Mouse (Mus musculus) myocyte (in vitro differentiated cells): Measurements from ENCODE around the gene Tcte1. TPM values are rescaled to one million over a fixed set of nuclear protein-coding genes. Genes with fewer than 3 reads are reported as not detected.

Experiments used
- H3K27me3 ChIP-seq: one replicate; pipeline ENCODE4 v1.6.1; 2011; ENCODE audit not compliant: control insufficient read depth, insufficient read depth, insufficient read length
- H3K36me3 ChIP-seq: one replicate; pipeline ENCODE4 v1.6.1; 2011; ENCODE audit not compliant: control insufficient read depth, insufficient read depth
- H3K4me2 ChIP-seq: one replicate; pipeline ENCODE4 v1.6.1; 2011; ENCODE audit warnings: low read depth, control low read depth
- H3K4me3 ChIP-seq: one replicate; pipeline ENCODE4 v1.5.1; 2011; ENCODE audit warnings: mild to moderate bottlenecking, control low read depth, moderate library complexity
- H3K79me2 ChIP-seq: one replicate; pipeline ENCODE4 v1.6.1; 2011; ENCODE audit not compliant: control insufficient read depth, insufficient read depth
- H3ac ChIP-seq: one replicate; pipeline ENCODE4 v1.6.1; 2011; ENCODE audit not compliant: control insufficient read depth, insufficient read length
- CEBPB ChIP-seq: IDR thresholded peaks from 2 replicates; pipeline ENCODE4 v1.6.1; 2011; ENCODE audit warnings: mild to moderate bottlenecking, moderate library complexity; ENCODE audit not compliant: poor library complexity, insufficient read depth, severe bottlenecking
- MAX ChIP-seq: IDR thresholded peaks from one replicate; pipeline ENCODE4 v1.6.1; 2011; ENCODE audit warnings: low read depth, mild to moderate bottlenecking, control low read depth
- MYOD1 ChIP-seq, 3 experiments: IDR thresholded peaks; one replicate each; pipeline ENCODE4 v1.6.1; 2011; ENCODE audit warnings: control low read depth in 2 of 3, low read depth in 2 of 3, mild to moderate bottlenecking in 2 of 3, moderate library complexity in 1 of 3; ENCODE audit not compliant: insufficient read length in 2 of 3, control insufficient read depth in 1 of 3
- MYOG ChIP-seq, 3 experiments: IDR thresholded peaks; one replicate each; pipeline ENCODE4 v1.6.1; 2011; ENCODE audit warnings: control low read depth in 2 of 3, low read depth in 2 of 3, mild to moderate bottlenecking in 2 of 3; ENCODE audit not compliant: insufficient read length in 2 of 3, control insufficient read depth in 1 of 3, insufficient read depth in 1 of 3
- POLR2A ChIP-seq: IDR thresholded peaks from one replicate; pipeline ENCODE4 v1.6.1; 2011; ENCODE audit warnings: low read depth, mild to moderate bottlenecking, control low read depth, moderate library complexity; ENCODE audit not compliant: insufficient read length
- POLR2AphosphoS2 ChIP-seq: IDR thresholded peaks from one replicate; pipeline ENCODE4 v1.6.1; 2011; ENCODE audit warnings: low read depth, control low read depth; ENCODE audit not compliant: insufficient read length
- REST ChIP-seq: IDR thresholded peaks from one replicate; pipeline ENCODE4 v1.6.1; 2011; ENCODE audit warnings: mild to moderate bottlenecking, control low read depth, moderate library complexity; ENCODE audit not compliant: insufficient read depth, insufficient read length
- SRF ChIP-seq: IDR thresholded peaks from one replicate; pipeline ENCODE4 v1.6.1; 2011; ENCODE audit warnings: low read depth; ENCODE audit not compliant: control insufficient read depth, insufficient read length
- TCF3 ChIP-seq: IDR thresholded peaks from one replicate; pipeline ENCODE4 v1.6.1; 2011; ENCODE audit warnings: low read depth, control low read depth; ENCODE audit not compliant: insufficient read length
- USF1 ChIP-seq: IDR thresholded peaks from one replicate; pipeline ENCODE4 v1.6.1; 2011; ENCODE audit warnings: low read depth, mild to moderate bottlenecking, control low read depth, moderate library complexity
- polyA plus RNA-seq: library from polyadenylated mRNA; unstranded; fragments of >200 nt; fragmentation: generic; extraction: Trizol; gene quantifications from one replicate; pipeline ENCODE4 v1.2.1, GENCODE M21; 2012; ENCODE audit warnings: missing spikeins

Gene Tcte1
- polyA plus RNA-seq, 1 experiment, result not detected

GRCm38 (mm10) chr17:45568990-45569389 is 45.8 kb downstream of the Tcte1 start:
- Histone ChIP-seq H3K4me2 (no peak overlapping the region), H3K79me2 (peaks cover 48% of the 10 kb centered on the region), H3ac (no peak overlapping the region), H3K36me3 (peaks cover 59% of the 10 kb centered on the region), H3K27me3 (no peaks in the 10 kb centered on the region), H3K4me3 (no peak overlapping the region)
- TF ChIP-seq TCF3 (no peak), USF1 (no peak), MYOD1 (IDR thresholded peaks at IDR 0.05; ENCODE audit: control insufficient read depth in 1 of 3, insufficient read length in 2 of 3, low read depth in 2 of 3) (no peak), POLR2A (no peak), CEBPB (no peak)

DNA sequence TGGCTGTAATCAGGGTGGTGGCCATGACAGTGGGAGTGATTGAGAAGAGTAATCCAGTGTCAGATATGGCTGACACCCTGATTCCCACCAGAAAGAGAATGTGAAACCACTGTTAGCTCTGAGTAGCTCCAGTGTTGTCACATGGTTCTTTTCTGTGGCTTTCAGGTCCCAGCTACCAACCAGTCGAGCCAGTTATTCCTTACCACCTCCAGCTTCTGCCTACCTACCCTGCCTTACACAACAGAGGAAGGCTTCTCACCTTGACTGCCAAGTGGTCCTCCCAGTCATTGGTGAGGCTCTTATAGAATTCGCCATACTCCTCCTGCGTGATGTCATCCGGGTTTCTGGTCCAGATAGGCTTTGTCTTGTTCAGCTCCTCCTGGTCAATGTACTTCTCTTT is 46.8 kb downstream of the Tcte1 start:
- Histone ChIP-seq H3K4me2 (peak overlapping the region; percentile 18), H3ac (no peak overlapping the region), H3K27me3 (no peaks in the 10 kb centered on the region), H3K4me3 (no peak overlapping the region), H3K36me3 (peaks cover 59% of the 10 kb centered on the region), H3K79me2 (peaks cover 41% of the 10 kb centered on the region)
- TF ChIP-seq POLR2AphosphoS2 (peak; percentile 62), MAX (no peak), POLR2A (peak; percentile 24)

DNA sequence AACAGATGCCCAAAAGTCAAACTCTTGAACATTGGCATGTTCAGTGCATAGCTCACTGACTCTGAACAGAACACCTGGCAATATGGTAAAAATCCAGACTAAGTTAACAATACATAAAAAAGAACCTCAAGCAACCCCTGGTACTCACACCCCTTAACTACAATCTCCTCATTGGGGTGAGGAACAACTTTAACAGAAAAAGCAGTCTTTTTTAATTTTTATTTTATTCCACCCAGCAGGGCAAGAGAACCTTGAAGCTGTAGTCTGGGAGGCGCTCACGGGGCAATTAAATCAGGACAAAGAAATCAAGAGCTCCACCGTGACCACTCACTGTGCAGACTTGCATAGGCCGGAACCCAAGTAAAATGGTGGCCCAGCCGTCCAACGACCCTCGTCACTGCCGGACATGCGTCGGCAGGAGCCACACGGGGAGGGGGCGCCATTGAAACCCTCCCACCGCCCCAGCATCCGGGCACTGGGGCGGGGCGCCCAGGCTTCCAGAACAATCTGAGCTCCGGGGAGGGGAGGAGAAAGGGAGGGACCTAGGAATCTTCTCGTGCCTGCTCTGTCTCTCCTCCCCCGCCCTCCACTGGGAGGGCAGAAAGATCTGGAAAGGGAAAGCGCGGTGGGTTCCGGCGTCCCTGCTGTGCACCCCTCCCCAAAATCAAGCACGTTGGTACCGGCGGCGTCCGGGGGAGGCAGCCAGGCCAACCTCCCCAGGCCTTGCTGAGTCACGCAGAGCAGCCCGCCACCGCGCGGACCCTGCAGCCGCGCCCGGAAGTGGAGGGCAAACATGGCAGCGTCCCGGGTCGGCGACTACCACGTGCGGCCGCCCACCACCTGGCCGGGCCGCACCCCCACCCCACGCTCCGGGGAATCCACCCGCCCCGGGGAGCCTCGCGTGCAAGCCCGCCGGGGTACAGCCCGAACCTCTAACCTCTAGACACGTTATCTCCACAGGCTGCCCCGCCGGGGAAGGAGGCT is 49.2 kb downstream of the Tcte1 start:
- no peaks in the 10 kb centered on the region for H3K27me3 ChIP-seq
- TF ChIP-seq CEBPB (no peak), POLR2A (no peak), SRF (peak; percentile 75), MYOG (IDR thresholded peaks at IDR 0.05; ENCODE audit: control insufficient read depth in 1 of 3, insufficient read depth in 1 of 3, insufficient read length in 2 of 3, low read depth in 2 of 3) (peak in 1 of 3 experiments; percentile 15), POLR2AphosphoS2 (peak; percentile 51), MYOD1 (IDR thresholded peaks at IDR 0.05; ENCODE audit: control insufficient read depth in 1 of 3, insufficient read length in 2 of 3, low read depth in 2 of 3) (peak in 1 of 3 experiments; percentile 33)
- peak overlapping the region; percentile 86 for H3ac ChIP-seq
- H3K79me2 ChIP-seq, result peaks cover 40% of the 10 kb centered on the region
- H3K4me2 ChIP-seq, result peak overlapping the region; percentile 95
- peaks cover 47% of the 10 kb centered on the region for H3K36me3 ChIP-seq
- H3K4me3 ChIP-seq, result peak overlapping the region; percentile 95

- Histone ChIP-seq H3K4me2 (peak within 1 kb of the TSS; percentile 95), H3K4me3 (peak within 1 kb of the TSS; percentile 95), H3K36me3 (peaks cover 39% of the 10 kb centered on the region), H3K27me3 (no peaks in the 10 kb centered on the region), H3ac (peak within 1 kb of the TSS; percentile 86), H3K79me2 (peaks cover 40% of the 10 kb centered on the region)
- TF ChIP-seq SRF (no peak), MAX (no peak), POLR2A (peak; percentile 98), REST (peak; percentile 28), POLR2AphosphoS2 (peak; percentile 98), MYOG (IDR thresholded peaks at IDR 0.05; ENCODE audit: control insufficient read depth in 1 of 3, insufficient read depth in 1 of 3, insufficient read length in 2 of 3, low read depth in 2 of 3) (peak in 2 of 3 experiments; percentile 86), USF1 (no peak), MYOD1 (IDR thresholded peaks at IDR 0.05; ENCODE audit: control insufficient read depth in 1 of 3, insufficient read length in 2 of 3, low read depth in 2 of 3) (peak in 2 of 3 experiments; percentile 88 to 90)
Measured at GRCm38 (mm10) chr17:45573087-45573779, 50.0 kb downstream of the Tcte1 start, which contains the start of gene Hsp90ab1. Gene Hsp90ab1 (minus strand): TSS chr17:45573271.

- H3K36me3 ChIP-seq, result peaks cover 34% of the 10 kb centered on the region
- H3K4me3 ChIP-seq, result peak overlapping the region; percentile 95
Measured at GRCm38 (mm10) chr17:45573780-45574123, 50.5 kb downstream of the Tcte1 start.

More at GRCm38 (mm10) chr17:45573780-45574123, 50.5 kb downstream of the Tcte1 start:
- Histone ChIP-seq H3ac (peak overlapping the region; percentile 86), H3K4me2 (peak overlapping the region; percentile 70), H3K79me2 (peaks cover 36% of the 10 kb centered on the region), H3K27me3 (no peaks in the 10 kb centered on the region)
- peak; percentile 62 for TF ChIP-seq POLR2AphosphoS2
- peak; percentile 51 for TF ChIP-seq POLR2A
- no peak for TF ChIP-seq MAX
- TF ChIP-seq SRF, result peak; percentile 46
- peak in 2 of 3 experiments; percentile 12 to 73 for TF ChIP-seq MYOD1 (IDR thresholded peaks at IDR 0.05; ENCODE audit: control insufficient read depth in 1 of 3, insufficient read length in 2 of 3, low read depth in 2 of 3)
- TF ChIP-seq MYOG (IDR thresholded peaks at IDR 0.05; ENCODE audit: control insufficient read depth in 1 of 3, insufficient read depth in 1 of 3, insufficient read length in 2 of 3, low read depth in 2 of 3), result peak in 2 of 3 experiments; percentile 41 to 80
